Mouse (Mus musculus) megakaryocyte, embryonic 14.5 days (primary cell): ENCODE measurements at regions not wholly inside any gene's neighbourhood (a gene's known extent, or its start where the extent isn't known, plus 50 kb on each side); places are given as distances from the start of the nearest gene placed in this dataset.

ENCODE experiments used
- FLI1 ChIP-seq: IDR thresholded peaks from 2 replicates; pipeline ENCODE4 v1.6.1; 2012; ENCODE audit warnings: low read length, inconsistent platforms, mixed read lengths
- GATA1 ChIP-seq: IDR thresholded peaks from 3 replicates; pipeline ENCODE4 v1.6.1; 2012; ENCODE audit warnings: mixed read lengths, low read length, inconsistent platforms, borderline replicate concordance

DNA sequence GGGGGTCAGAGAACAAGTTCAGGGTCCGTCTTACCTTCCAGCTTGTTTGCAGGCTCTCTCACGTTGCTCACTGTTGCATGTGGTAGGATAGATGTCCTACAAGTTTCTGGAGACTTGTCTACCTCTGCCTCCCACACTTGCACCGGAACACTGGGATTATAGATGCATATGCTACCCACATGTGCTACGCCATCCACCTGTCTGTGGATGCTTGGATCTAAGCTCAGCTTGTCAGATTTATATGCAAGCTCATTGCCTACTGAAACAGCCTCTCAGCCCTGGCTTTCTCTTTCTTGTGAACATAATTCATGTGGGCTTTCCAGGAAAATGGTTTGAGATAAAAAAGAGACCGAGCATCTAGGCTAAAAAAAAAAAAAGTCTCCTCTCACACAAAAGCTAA, 353.0 kb downstream of the Nucb2 start:
- TF ChIP-seq GATA1 (no peak), FLI1 (no peak)
